ENCODE assay signal across 11 mouse cellular contexts in genomic region chr19:14566564-14567021, GRCm38 (mm10). TPM values are rescaled to one million over a fixed set of nuclear protein-coding genes. Genes with fewer than 3 reads are reported as not detected.
DNase-seq lines count a peak whose midpoint lies in the region; ATAC-seq and TF ChIP-seq lines count a peak whose summit lies in the region.
"Had no signal": no experiment of that assay in that cellular context is flagged by ENCODE, and none has a peak within 500 bp of the region (broad histone marks: within the 10 kb centered on the region; RNA-seq: fewer than 3 reads in every experiment).

No protein-coding gene starts in this region.

- ATAC-seq in forebrain, postnatal 0 days: peak; percentile 29; the same call in 1 of the 2 replicates
- ATAC-seq in midbrain, embryonic 12.5 days (ENCODE audit: low FRiP score, low read depth): peak; percentile 79

- no peak overlapping the region for H3K9ac ChIP-seq in forebrain, postnatal 0 days
- no peak overlapping the region for H3K9ac ChIP-seq in midbrain, embryonic 12.5 days (replicated peaks)
- H3K9ac ChIP-seq: heart, embryonic 13.5 days had no signal

- no peaks in the 10 kb centered on the region for H3K36me3 ChIP-seq in forebrain, postnatal 0 days (ENCODE audit: insufficient read depth)
- peaks cover 3% of the 10 kb centered on the region; the same call in 1 of the 2 replicates for H3K36me3 ChIP-seq in midbrain, embryonic 12.5 days
- H3K36me3 ChIP-seq: heart, embryonic 13.5 days had no signal

- H3K4me2 ChIP-seq in forebrain, postnatal 0 days (ENCODE audit: low read depth): no peak overlapping the region
- H3K4me2 ChIP-seq in midbrain, embryonic 12.5 days (replicated peaks): no peak overlapping the region
- H3K4me2 ChIP-seq: heart, embryonic 13.5 days had no signal

- WGBS in forebrain, postnatal 0 days: 15% methylated on average over 5 of the region's 5 CpGs
- WGBS in midbrain, embryonic 12.5 days: 6% methylated on average over 5 of the region's 5 CpGs

- H3K9me3 ChIP-seq in forebrain, postnatal 0 days (ENCODE audit: low read length): no peaks in the 10 kb centered on the region
- no peaks in the 10 kb centered on the region for H3K9me3 ChIP-seq in midbrain, embryonic 12.5 days
- H3K9me3 ChIP-seq: G1E; heart, embryonic 13.5 days had no signal

- peaks cover 4% of the 10 kb centered on the region; the same call in 1 of the 2 replicates for H3K4me1 ChIP-seq in forebrain, postnatal 0 days (ENCODE audit: insufficient read depth)
- H3K4me1 ChIP-seq in midbrain, embryonic 12.5 days: peaks cover 27% of the 10 kb centered on the region

- no peaks in the 10 kb centered on the region for H3K27me3 ChIP-seq in forebrain, postnatal 0 days (ENCODE audit: insufficient read depth, low read length)
- H3K27me3 ChIP-seq in midbrain, embryonic 12.5 days: no peaks in the 10 kb centered on the region
- H3K27me3 ChIP-seq: heart, embryonic 13.5 days had no signal

- no peak overlapping the region for H3K4me3 ChIP-seq in forebrain, postnatal 0 days (ENCODE audit: low read depth, low read length)
- H3K4me3 ChIP-seq in midbrain, embryonic 12.5 days: no peak overlapping the region
- H3K4me3 ChIP-seq: heart, embryonic 13.5 days had no signal

- DNase-seq in MN1 (ENCODE audit: low spot score) (peak; percentile 71), NIH3T3 (ENCODE audit: low read depth) (peak; percentile 66)
- peak; percentile 28 for DNase-seq in forebrain, postnatal 0 days
- no peak for DNase-seq in thymus, postnatal 10 days (ENCODE audit: low spot score in 2 of 2)
- DNase-seq in adrenal gland, postnatal 4 days (ENCODE audit: low spot score in 2 of 2): no peak
- no peak for DNase-seq in natural killer cell, adult 2 months (ENCODE audit: low spot score in 2 of 2)
- DNase-seq: lung, postnatal 36 days; thymus, postnatal 36 days had no signal

- no peak overlapping the region for H3K27ac ChIP-seq in forebrain, postnatal 0 days (ENCODE audit: low read depth, low read length)
- peak overlapping the region; percentile 31; the same call in 1 of the 2 replicates for H3K27ac ChIP-seq in midbrain, embryonic 12.5 days (replicated peaks)
- H3K27ac ChIP-seq: heart, embryonic 13.5 days had no signal

- TF ChIP-seq CTCF in forebrain, postnatal 0 days (IDR thresholded peaks at IDR 0.05; ENCODE audit: low read depth): no peak

RNA-seq across cellular contexts. Expression of gene Tle4, which starts 31.3 kb away (rescaled TPM):
- total RNA-seq in forebrain, postnatal 0 days (2014; rRNA removed): 70.1 and 82.7 TPM in 2 replicates
- polyA plus RNA-seq in forebrain, postnatal 0 days (2015; fragmentation: Nextera tagmentation; extraction: Ambion mirVana): 22.2 and 22.9 TPM in 2 replicates
- 35.1 and 40.4 TPM in 2 replicates for polyA plus RNA-seq in midbrain, embryonic 12.5 days (2016; fragmentation: Nextera tagmentation; extraction: Ambion mirVana)
- total RNA-seq in adrenal gland, postnatal 4 days (2021): 10 to 100 TPM; 15.6 to 18.5 TPM

Comparison
In these comparisons a context has a peak if more than half of its experiments do, and no peak if none do; other contexts are left out.
1. DNase-seq: peak in MN1 (single experiment), NIH3T3 (single experiment) and forebrain, postnatal 0 days (single experiment); none in thymus, postnatal 10 days (0 of 2), adrenal gland, postnatal 4 days (0 of 2) and natural killer cell, adult 2 months (0 of 2).